ENCODE assay signal across 11 mouse cellular contexts in genomic region chr17:6736306-6737272, GRCm38 (mm10). TPM values are rescaled to one million over a fixed set of nuclear protein-coding genes. Genes with fewer than 3 reads are reported as not detected.
DNase-seq lines count a peak whose midpoint lies in the region; ATAC-seq lines count a peak whose summit lies in the region.
"Had no signal": no experiment of that assay in that cellular context is flagged by ENCODE, and none has a peak within 500 bp of the region (broad histone marks: within the 10 kb centered on the region; RNA-seq: fewer than 3 reads in every experiment).

No protein-coding gene starts in this region.

- no peak overlapping the region for H3K27ac ChIP-seq in neural tube, embryonic 11.5 days (ENCODE audit: low read depth, low read length)
- peak overlapping the region; percentile 17; the same call in 1 of the 2 replicates for H3K27ac ChIP-seq in forebrain, embryonic 14.5 days (ENCODE audit: low read depth, low read length)
- peak overlapping the region; percentile 17; the same call in 1 of the 2 replicates for H3K27ac ChIP-seq in stomach, embryonic 15.5 days

- H3K4me3 ChIP-seq in neural tube, embryonic 11.5 days (ENCODE audit: low read depth, low read length), result no peak overlapping the region
- no peak overlapping the region for H3K4me3 ChIP-seq in forebrain, embryonic 14.5 days (ENCODE audit: low read depth, low read length)
- no peak overlapping the region for H3K4me3 ChIP-seq in stomach, embryonic 15.5 days (replicated peaks)

- peaks cover 3% of the 10 kb centered on the region; the same call in 1 of the 2 replicates for H3K36me3 ChIP-seq in neural tube, embryonic 11.5 days (ENCODE audit: control insufficient read depth, insufficient read depth, low read length)
- peaks cover 28% of the 10 kb centered on the region for H3K36me3 ChIP-seq in forebrain, embryonic 14.5 days (ENCODE audit: control insufficient read depth, insufficient read depth, low read length)
- peaks cover 14% of the 10 kb centered on the region; the same call in 1 of the 2 replicates for H3K36me3 ChIP-seq in stomach, embryonic 15.5 days

- no peaks in the 10 kb centered on the region for H3K27me3 ChIP-seq in neural tube, embryonic 11.5 days (ENCODE audit: control insufficient read depth, insufficient read depth, low read length)
- H3K27me3 ChIP-seq in forebrain, embryonic 14.5 days (replicated peaks; ENCODE audit: control insufficient read depth, insufficient read depth, low read length), result no peaks in the 10 kb centered on the region
- no peaks in the 10 kb centered on the region for H3K27me3 ChIP-seq in stomach, embryonic 15.5 days (replicated peaks)

- 0 out of 2 replicates have a peak, but pooled peaks cover 5% of the 10 kb centered on the region for H3K4me1 ChIP-seq in neural tube, embryonic 11.5 days (ENCODE audit: control insufficient read depth, insufficient read depth, low read length)
- H3K4me1 ChIP-seq in forebrain, embryonic 14.5 days (ENCODE audit: control insufficient read depth, insufficient read depth, low read length), result peaks cover 9% of the 10 kb centered on the region
- 0 out of 2 replicates have a peak, but pooled peaks cover under 1% of the 10 kb centered on the region for H3K4me1 ChIP-seq in stomach, embryonic 15.5 days

- no peaks in the 10 kb centered on the region for H3K9me3 ChIP-seq in neural tube, embryonic 11.5 days (ENCODE audit: control insufficient read depth, low read length)
- H3K9me3 ChIP-seq in forebrain, embryonic 14.5 days (replicated peaks; ENCODE audit: control insufficient read depth, low read length), result no peaks in the 10 kb centered on the region
- H3K9me3 ChIP-seq in stomach, embryonic 15.5 days, result no peaks in the 10 kb centered on the region

- peak; percentile 78 for DNase-seq in heart, adult 11 months
- DNase-seq in heart, postnatal 4 days, result no peak
- peak; percentile 26 for DNase-seq in neural tube, embryonic 11.5 days (ENCODE audit: low spot score)
- DNase-seq in neural tube, embryonic 10.5 days (ENCODE audit: extremely low spot score, low spot score), result no peak
- peak; percentile 23 for DNase-seq in forebrain, embryonic 14.5 days (ENCODE audit: low spot score)
- DNase-seq in cerebellum, adult 11 months, result no peak
- DNase-seq: adrenal gland, adult 2 months; thymus, postnatal 25 days had no signal

- 45% methylated on average over 15 of the region's 15 CpGs for WGBS in neural tube, embryonic 11.5 days
- 13% methylated on average over 15 of the region's 15 CpGs for WGBS in forebrain, embryonic 14.5 days
- WGBS in stomach, embryonic 15.5 days, result 53% methylated on average over 15 of the region's 15 CpGs

- H3K4me2 ChIP-seq in neural tube, embryonic 11.5 days (ENCODE audit: low read depth), result no peak overlapping the region
- no peak overlapping the region for H3K4me2 ChIP-seq in forebrain, embryonic 14.5 days (ENCODE audit: low read length)
- H3K4me2 ChIP-seq in stomach, embryonic 15.5 days, result no peak overlapping the region
- H3K4me2 ChIP-seq: heart, embryonic 11.5 days had no signal

- no peak overlapping the region for H3K9ac ChIP-seq in neural tube, embryonic 11.5 days (ENCODE audit: low read length)
- H3K9ac ChIP-seq in forebrain, embryonic 14.5 days (ENCODE audit: low read length), result 0 out of 2 replicates have a peak overlapping the region, but pooled peaks have one; percentile 8
- no peak overlapping the region for H3K9ac ChIP-seq in stomach, embryonic 15.5 days

- no peak for ATAC-seq in neural tube, embryonic 11.5 days (ENCODE audit: insufficient read depth, low FRiP score, low TSS enrichment)
- peak; percentile 46; the same call in 1 of the 2 replicates for ATAC-seq in forebrain, embryonic 14.5 days
- ATAC-seq in stomach, embryonic 15.5 days (ENCODE audit: insufficient read depth, low FRiP score, low read depth), result peak; percentile 74; the same call in 1 of the 2 replicates
- ATAC-seq in granulocyte monocyte progenitor cell, adult 5-6 weeks (replicated peaks; ENCODE audit: poor library complexity, severe bottlenecking), result no peak

RNA-seq across cellular contexts. Expression of gene Ezr, which starts 46.0 kb away (rescaled TPM):
- total RNA-seq in heart, postnatal 4 days (2021), result 100 to 1,000 TPM; 103 to 104 TPM
- polyA plus RNA-seq in neural tube, embryonic 11.5 days (2014; fragmentation: Nextera tagmentation; extraction: Ambion mirVana), result 63.4 and 74.3 TPM in 2 replicates
- 94.0 and 101 TPM in 2 replicates for polyA plus RNA-seq in forebrain, embryonic 14.5 days (2014; fragmentation: Nextera tagmentation; extraction: Ambion mirVana)
- polyA plus RNA-seq in stomach, embryonic 15.5 days (2015; fragmentation: Nextera tagmentation; extraction: Ambion mirVana), result 223 and 228 TPM in 2 replicates
- total RNA-seq in granulocyte monocyte progenitor cell, adult 5-6 weeks (2014; fragmentation: Nextera tagmentation), result 44.2 and 55.0 TPM in 2 replicates
- 99.7 and 110 TPM in 2 replicates for total RNA-seq in granulocyte monocyte progenitor cell, adult 5-6 weeks (2017)

Comparison
In these comparisons a context has a peak if more than half of its experiments do, and no peak if none do; other contexts are left out.
1. DNase-seq: peak in heart, adult 11 months (single experiment), neural tube, embryonic 11.5 days (single experiment) and forebrain, embryonic 14.5 days (single experiment); none in heart, postnatal 4 days (single experiment), neural tube, embryonic 10.5 days (single experiment) and cerebellum, adult 11 months (single experiment).
2. ATAC-seq: peak in forebrain, embryonic 14.5 days (single experiment) and stomach, embryonic 15.5 days (single experiment); none in neural tube, embryonic 11.5 days (single experiment) and granulocyte monocyte progenitor cell, adult 5-6 weeks (single experiment).